Mouse (Mus musculus) left cerebral cortex, postnatal 25 days (tissue): ENCODE measurements at regions not wholly inside any gene's neighbourhood (a gene's known extent, or its start where the extent isn't known, plus 50 kb on each side); places are given as distances from the start of the nearest gene placed in this dataset.
A peak's percentile ranks its signal among the peaks of the same experiment; 100 is the strongest.

ENCODE experiments used
- DNase-seq, 2 experiments: peaks; one replicate each; pipeline ENCODE4 v3.0.0; 2022; ENCODE audit warnings: low spot score in 2 of 2, mixed read lengths in 1 of 2
- intact Hi-C: fragments of 180-260 bp; cut with DNase I; formaldehyde crosslinking; loops from one replicate; pipeline ENCODE4 v1.15.1; 2025

GRCm38 (mm10) chr13:59393231-59393938 lies 191.6 kb downstream of the Agtpbp1 start:
- peak; percentile 62 to 82 for DNase-seq
- intact Hi-C loops, result loop anchor here (2.0 to 10.0 kb wide), 3 partner anchors 249 to 587 kb away; partner anchors contain the start of gene Ntrk2

GRCm38 (mm10) chr13:59392828-59393227 lies 192.2 kb downstream of the Agtpbp1 start:
- DNase-seq, result peak; percentile 31 to 39
- intact Hi-C loops, result loop anchor here (2.0 to 10.0 kb wide), 3 partner anchors 248 to 586 kb away; partner anchors contain the start of gene Ntrk2

- intact Hi-C loops, result no loop called here
- no peak for DNase-seq
Measured at GRCm38 (mm10) chr13:59387627-59388325, 197.3 kb downstream of the Agtpbp1 start.

- DNase-seq, result no peak
- intact Hi-C loops, result no loop called here
Measured at GRCm38 (mm10) chr13:59386935-59387540, 198.0 kb downstream of the Agtpbp1 start.

- intact Hi-C loops, result no loop called here
- no peak for DNase-seq
Measured at GRCm38 (mm10) chr13:59385824-59386223, 199.2 kb downstream of the Agtpbp1 start.

GRCm38 (mm10) chr13:59370141-59370816 lies 214.7 kb downstream of the Agtpbp1 start:
- intact Hi-C loops, result no loop called here
- DNase-seq, result no peak

- no peak for DNase-seq
- intact Hi-C loops, result loop anchor here (10.0 kb wide), 2 partner anchors 224 to 564 kb away; partner anchors contain the start of gene Ntrk2
Measured at GRCm38 (mm10) chr13:59368550-59369449, 216.2 kb downstream of the Agtpbp1 start.

GRCm38 (mm10) chr13:59365460-59365859 lies 219.6 kb downstream of the Agtpbp1 start:
- peak; percentile 88 to 91 for DNase-seq

GRCm38 (mm10) chr13:59363428-59363827 lies 221.6 kb downstream of the Agtpbp1 start:
- intact Hi-C loops, result loop anchor here (5.0 to 10.0 kb wide), 4 partner anchors 151 to 559 kb away; partner anchors contain the start of gene Ntrk2
- DNase-seq, result no peak

More at GRCm38 (mm10) chr13:59365460-59365859, 219.6 kb downstream of the Agtpbp1 start:
- intact Hi-C loops, result loop anchor here (2.0 to 10.0 kb wide), 3 partner anchors 221 to 727 kb away; partner anchors contain the start of gene Ntrk2

GRCm38 (mm10) chr13:59361323-59361722 lies 223.7 kb downstream of the Agtpbp1 start:
- peak in 1 of 2 experiments; percentile 65 for DNase-seq
- intact Hi-C loops, result loop anchor here (5.0 to 10.0 kb wide), 4 partner anchors 149 to 557 kb away; partner anchors contain the start of gene Ntrk2

- intact Hi-C loops, result loop anchor here (5.0 to 10.0 kb wide), 4 partner anchors 148 to 555 kb away; partner anchors contain the start of gene Ntrk2
- DNase-seq, result no peak
Measured at GRCm38 (mm10) chr13:59360026-59360425, 225.0 kb downstream of the Agtpbp1 start.

GRCm38 (mm10) chr13:59358421-59358820 lies 226.6 kb downstream of the Agtpbp1 start:
- intact Hi-C loops, result no loop called here
- no peak for DNase-seq

GRCm38 (mm10) chr13:59351461-59351860 lies 233.6 kb downstream of the Agtpbp1 start:
- intact Hi-C loops, result no loop called here
- no peak for DNase-seq

GRCm38 (mm10) chr13:59350613-59351150 lies 234.3 kb downstream of the Agtpbp1 start:
- intact Hi-C loops, result no loop called here
- DNase-seq, result no peak

- intact Hi-C loops, result no loop called here
Measured at GRCm38 (mm10) chr13:59348510-59348909, 236.5 kb downstream of the Agtpbp1 start.

GRCm38 (mm10) chr13:59341871-59342270 lies 243.2 kb downstream of the Agtpbp1 start:
- intact Hi-C loops, result no loop called here
- no peak for DNase-seq

More at GRCm38 (mm10) chr13:59348510-59348909, 236.5 kb downstream of the Agtpbp1 start:
- no peak for DNase-seq

- intact Hi-C loops, result no loop called here
- no peak for DNase-seq
Measured at GRCm38 (mm10) chr13:59338436-59338835, 246.6 kb downstream of the Agtpbp1 start.

- no peak for DNase-seq
- intact Hi-C loops, result no loop called here
Measured at GRCm38 (mm10) chr13:59323933-59324332, 261.1 kb downstream of the Agtpbp1 start.
